Mouse (Mus musculus) cortical plate, adult 2 months (tissue): ENCODE results near the gene Wfdc1.

Source experiments
- CTCF ChIP-seq: fragments of 200-500 bp; IDR thresholded peaks from 2 replicates; pipeline ENCODE4 v1.5.1; 2011; ENCODE audit warnings: mild to moderate bottlenecking, control low read depth, low read length; ENCODE audit not compliant: insufficient read depth; ENCODE audit errors: extremely low read depth
- POLR2A ChIP-seq: fragments of 200-500 bp; IDR thresholded peaks from 2 replicates; pipeline ENCODE4 v1.6.1; 2011; ENCODE audit warnings: mild to moderate bottlenecking, low read length, control low read depth; ENCODE audit not compliant: insufficient read depth; ENCODE audit errors: extremely low read depth

DNA sequence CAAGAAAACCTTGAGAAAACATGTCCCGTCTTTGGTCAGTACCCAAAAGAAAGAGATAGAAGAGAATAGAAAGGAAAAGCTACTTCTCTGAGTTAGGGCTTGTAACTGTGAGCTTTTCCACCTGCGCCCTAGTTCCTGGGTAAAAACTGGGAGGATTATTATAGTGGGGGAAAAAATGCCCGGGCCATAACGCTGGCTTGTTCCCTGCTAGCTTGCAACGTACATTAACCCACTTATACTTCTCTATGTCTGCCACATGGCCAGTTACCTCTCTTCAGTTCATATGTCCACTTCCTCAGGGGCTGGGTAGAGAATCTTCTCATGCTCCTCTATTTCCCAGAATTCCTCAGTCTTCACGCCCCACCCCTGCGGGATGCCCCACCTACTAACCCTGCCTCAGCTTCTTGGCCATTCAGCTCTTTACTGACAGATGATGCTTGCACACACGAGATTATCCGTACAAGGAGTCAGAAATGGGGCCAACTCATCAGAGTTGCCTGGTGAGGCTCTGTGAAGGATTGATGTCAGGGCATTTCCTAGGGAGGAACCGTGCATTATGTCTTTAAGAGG, 70.3 kb downstream of the Wfdc1 start:
- no peak for TF ChIP-seq POLR2A
- TF ChIP-seq CTCF: no peak
